Mouse (Mus musculus): ENCODE results near the gene Tmem95. TPM values are rescaled to one million over a fixed set of nuclear protein-coding genes. Genes with fewer than 3 reads are reported as not detected.

Tmem95 gene
- total and polyA plus RNA-seq, 3 experiments: not detected

DNA sequence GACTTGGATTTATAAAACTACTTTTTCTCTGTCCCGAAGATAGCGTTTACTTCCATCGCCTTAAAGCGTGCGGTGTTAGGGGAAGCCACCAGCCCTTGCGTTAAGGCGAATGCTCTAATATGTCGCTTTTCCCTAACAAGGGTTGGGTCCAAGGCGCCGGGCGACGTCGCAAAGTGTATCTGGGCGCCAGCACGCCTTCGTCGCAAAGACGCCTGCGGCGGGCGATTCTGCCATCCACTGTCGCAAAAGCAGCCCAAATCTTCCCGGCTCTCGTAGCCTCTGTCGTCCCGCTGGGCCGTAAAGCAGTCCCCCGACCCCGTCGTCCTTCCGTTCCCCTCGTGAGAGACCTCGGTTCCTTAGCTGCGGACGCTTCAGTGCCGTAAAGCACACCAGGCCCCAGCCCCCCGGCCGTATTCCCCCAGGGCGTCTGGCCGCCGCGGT lies 23.6 kb upstream of the Tmem95 start (continued):
- TF ChIP-seq HCFC1 (IDR thresholded peaks at IDR 0.05; ENCODE audit: low read depth, low read length) (peak; percentile 92), KAT2A (IDR thresholded peaks at IDR 0.05; ENCODE audit: insufficient replicate concordance, low read length) (peak; percentile 98), RAD21 (IDR thresholded peaks at IDR 0.05; ENCODE audit: low read depth, low read length) (no peak), CTCF (conservative IDR thresholded peaks at IDR 0.05 in 1 of 2, IDR thresholded peaks at IDR 0.05 in 1 of 2; ENCODE audit: low read depth in 2 of 2, low read length in 2 of 2) (no peak), CHD2 (IDR thresholded peaks at IDR 0.05; ENCODE audit: low read length) (peak; percentile 68; the same call in 1 of the 2 replicates), ELF1 (IDR thresholded peaks at IDR 0.05; ENCODE audit: low read depth, low read length) (peak; percentile 93), MYC (IDR thresholded peaks at IDR 0.05; ENCODE audit: low read depth, low read length) (peak; percentile 82; the same call in 1 of the 2 replicates), SIN3A (IDR thresholded peaks at IDR 0.05; ENCODE audit: low read length) (peak; percentile 83), E2F4 (IDR thresholded peaks at IDR 0.05; ENCODE audit: insufficient replicate concordance, low read depth, low read length) (peak; percentile 82; the same call in 1 of the 2 replicates), TBP (conservative IDR thresholded peaks at IDR 0.05; ENCODE audit: low read depth, low read length) (peak; percentile 60; the same call in 1 of the 2 replicates), POLR2AphosphoS2 (IDR thresholded peaks at IDR 0.05; ENCODE audit: low read depth, low read length) (no peak), ZC3H11A (IDR thresholded peaks at IDR 0.05; ENCODE audit: low read depth, low read length) (no peak), MXI1 (IDR thresholded peaks at IDR 0.05; ENCODE audit: low read depth, low read length) (peak; percentile 90), TCF12 (IDR thresholded peaks at IDR 0.05; ENCODE audit: low read depth, low read length) (peak; percentile 57; the same call in 1 of the 2 replicates), BHLHE40 (IDR thresholded peaks at IDR 0.05; ENCODE audit: low read depth, low read length) (peak; percentile 59), NRF1 (IDR thresholded peaks at IDR 0.05; ENCODE audit: low read depth, low read length) (no peak; the same call in none of the 2 replicates), GABPA (IDR thresholded peaks at IDR 0.05; ENCODE audit: insufficient replicate concordance, low read depth, low read length) (peak; percentile 70; the same call in 1 of the 2 replicates)

DNA sequence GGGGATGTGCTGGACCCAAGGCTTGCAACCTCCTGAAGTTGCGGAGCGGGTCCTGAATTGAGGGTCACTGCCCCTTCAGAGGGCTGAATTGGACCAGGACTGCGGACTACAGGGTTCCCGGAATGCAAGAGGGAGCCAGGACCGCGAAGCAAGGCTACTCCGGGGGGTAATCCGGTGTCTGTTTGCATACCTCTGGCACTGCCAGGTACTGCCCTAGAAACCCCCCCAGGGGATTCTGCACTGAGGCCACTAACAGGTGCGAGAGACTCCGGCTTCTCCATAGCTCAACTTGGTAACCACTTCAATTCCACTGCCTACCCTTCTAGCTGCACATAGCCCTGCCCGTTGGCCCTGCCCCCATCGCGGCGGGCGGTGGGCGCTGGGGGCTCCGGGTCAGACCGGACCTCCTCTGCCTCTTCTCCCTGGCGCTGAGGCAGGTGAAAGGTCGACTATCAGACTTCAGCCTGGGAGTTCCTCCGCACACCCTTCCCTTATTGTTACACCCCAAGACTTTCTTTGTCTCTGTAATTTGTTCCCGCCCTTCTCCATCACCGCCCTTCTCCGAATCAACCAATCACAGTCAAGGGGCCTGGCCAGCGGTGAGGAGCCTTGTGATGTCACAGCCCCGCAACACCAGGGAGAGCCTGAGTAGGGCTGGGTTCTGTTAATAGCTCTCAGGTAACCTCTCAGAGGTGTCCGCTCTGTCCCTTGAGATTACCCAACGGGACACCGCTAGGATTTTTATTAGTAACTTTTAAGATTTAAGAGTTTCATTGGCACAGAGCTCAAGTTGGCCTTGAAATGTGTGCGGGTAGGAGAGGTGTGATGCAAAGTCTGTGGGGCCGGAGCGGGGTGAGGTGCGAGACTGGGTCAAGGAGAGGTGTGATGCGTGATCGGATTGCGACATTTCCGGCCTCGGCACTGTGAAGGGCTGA lies 22.9 kb upstream of the Tmem95 start, which contains the start of the genes 2810408A11Rik and Neurl4:
Gene 2810408A11Rik (minus strand): TSS at position 517 of the 935 bp plus-strand sequence.
Gene Neurl4 (plus strand): TSS at position 602 of the 935 bp plus-strand sequence.
- dilution Hi-C loops (cut with MboI; ENCODE audit: extremely low pct_ligation_motif_present, extremely low pct_unique_long_range_greater_than_20kb, low sequenced_read_pairs): no loop called here
- Histone ChIP-seq H3K4me3 (replicated peaks in 1 of 3; ENCODE audit: low read depth in 2 of 3, low read length in 2 of 3, poor library complexity in 1 of 3) (peak within 1 kb of the TSS; percentile 70 to 97 (median 82)), H3K9ac (ENCODE audit: insufficient read depth, low read depth) (peak within 1 kb of the TSS; percentile 81), H3K27ac (ENCODE audit: insufficient read depth, low read depth) (peak within 1 kb of the TSS; percentile 75), H3K4me2 (ENCODE audit: insufficient read depth, low read depth, poor library complexity, severe bottlenecking) (peak within 1 kb of the TSS; percentile 73), H3K36me3 (replicated peaks in 1 of 2; ENCODE audit: control insufficient read depth in 1 of 2, insufficient read depth in 1 of 2, low read length in 1 of 2) (peaks cover 23 to 25% of the 10 kb centered on the region in 2 experiments), H3K79me2 (replicated peaks; ENCODE audit: control insufficient read depth, extremely low read depth, insufficient read depth, poor library complexity, severe bottlenecking) (peaks cover 10% of the 10 kb centered on the region), H3K27me3 (replicated peaks) (no peaks in the 10 kb centered on the region), H3K4me1 (ENCODE audit: control insufficient read depth in 1 of 2, insufficient read depth in 2 of 2) (peaks cover 7 to 32% of the 10 kb centered on the region in 2 experiments), H3K9me3 (replicated peaks; ENCODE audit: low read length) (no peaks in the 10 kb centered on the region)
- in situ Hi-C loops (cut with MboI; ENCODE audit: low pct_ligation_motif_present, low pct_unique_long_range_greater_than_20kb, low sequenced_read_pairs): no loop called here
- peak; percentile 98 for DNase-seq (ENCODE audit: extremely low read depth)
- no peak for TF ChIP-seq JUND (conservative IDR thresholded peaks at IDR 0.05; ENCODE audit: low read depth, low read length)
- no peak for TF ChIP-seq UBTF (IDR thresholded peaks at IDR 0.05; ENCODE audit: low read depth, low read length)
- no peak for TF ChIP-seq MAZ (IDR thresholded peaks at IDR 0.05; ENCODE audit: low read depth, low read length)
- peak; percentile 81; the same call in 1 of the 2 replicates for TF ChIP-seq POLR2AphosphoS2 (IDR thresholded peaks at IDR 0.05; ENCODE audit: low read depth, low read length)
- TF ChIP-seq SMC3 (IDR thresholded peaks at IDR 0.05; ENCODE audit: low read depth, low read length): peak; percentile 10; the same call in 1 of the 2 replicates
- TF ChIP-seq BHLHE40 (IDR thresholded peaks at IDR 0.05; ENCODE audit: low read depth, low read length): peak; percentile 42; the same call in 1 of the 2 replicates
- TF ChIP-seq RCOR1 (conservative IDR thresholded peaks at IDR 0.05; ENCODE audit: low read depth, low read length): no peak; the same call in 1 of the 2 replicates
- peak; percentile 48; the same call in 1 of the 2 replicates for TF ChIP-seq ELF1 (IDR thresholded peaks at IDR 0.05; ENCODE audit: low read depth, low read length)
- no peak for TF ChIP-seq ZKSCAN1 (IDR thresholded peaks at IDR 0.05; ENCODE audit: borderline replicate concordance, low read depth, low read length)
- peak; percentile 55 for TF ChIP-seq CHD2 (IDR thresholded peaks at IDR 0.05; ENCODE audit: low read length)
- peak; percentile 92 for TF ChIP-seq POLR2A (IDR thresholded peaks at IDR 0.05; ENCODE audit: low read depth, low read length)
- TF ChIP-seq IRF4 (IDR thresholded peaks at IDR 0.05; ENCODE audit: low read depth, low read length): peak; percentile 57
- no peak for TF ChIP-seq MYC (IDR thresholded peaks at IDR 0.05; ENCODE audit: low read depth, low read length)
- TF ChIP-seq PAX5 (IDR thresholded peaks at IDR 0.05; ENCODE audit: low read length): no peak
- TF ChIP-seq HCFC1 (IDR thresholded peaks at IDR 0.05; ENCODE audit: low read depth, low read length): no peak
- no peak for TF ChIP-seq CHD1 (IDR thresholded peaks at IDR 0.05; ENCODE audit: low read depth, low read length)
- no peak for TF ChIP-seq ZNF384 (IDR thresholded peaks at IDR 0.05; ENCODE audit: low read depth, low read length)
- TF ChIP-seq ETS1 (conservative IDR thresholded peaks at IDR 0.05; ENCODE audit: low read depth, low read length): 0 out of 2 replicates have a peak, but pooled peaks have one; percentile 42
- TF ChIP-seq RAD21 (IDR thresholded peaks at IDR 0.05; ENCODE audit: low read depth, low read length): no peak
- no peak for TF ChIP-seq JUN (IDR thresholded peaks at IDR 0.05; ENCODE audit: insufficient read depth, low read depth, low read length)
- peak; percentile 45; the same call in 1 of the 2 replicates for TF ChIP-seq EP300 (IDR thresholded peaks at IDR 0.05; ENCODE audit: low read length)
- no peak for TF ChIP-seq MAFK (IDR thresholded peaks at IDR 0.05; ENCODE audit: insufficient replicate concordance, low read length)
- no peak; the same call in 1 of the 2 replicates for TF ChIP-seq USF1 (IDR thresholded peaks at IDR 0.05; ENCODE audit: low read depth, low read length)
- TF ChIP-seq ZC3H11A (IDR thresholded peaks at IDR 0.05; ENCODE audit: low read depth, low read length): no peak

Data from CH12.LX (cell line).